In the genomic region with DNA sequence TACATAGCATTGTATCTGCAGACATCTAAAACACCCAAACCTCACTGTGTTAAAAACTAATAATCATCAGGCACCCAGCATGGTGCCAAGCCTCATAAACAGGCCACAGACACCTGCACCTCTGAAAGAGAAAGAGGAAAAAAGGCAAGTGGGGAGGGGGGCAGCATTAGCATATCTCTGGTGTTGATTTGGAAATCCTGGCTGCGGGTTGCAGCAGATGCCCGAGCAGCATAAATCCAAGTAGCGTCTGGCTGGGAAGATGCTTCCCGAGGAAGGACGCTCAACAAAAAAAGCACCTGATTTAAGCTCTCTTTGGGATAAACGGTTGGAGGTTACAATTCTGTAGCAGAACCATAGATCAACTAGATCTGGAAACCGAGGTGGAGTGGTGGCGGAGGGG, we compare ENCODE assay signal across 15 mouse cellular contexts.
DNase-seq lines count a peak whose midpoint lies in the region; ATAC-seq lines count a peak whose summit lies in the region.
"Had no signal": no experiment of that assay in that cellular context is flagged by ENCODE, and none has a peak within 500 bp of the region (broad histone marks: within the 10 kb centered on the region; RNA-seq: fewer than 3 reads in every experiment).

No protein-coding gene starts in this region.

- H3K27ac ChIP-seq in forebrain, embryonic 11.5 days (ENCODE audit: low read depth, low read length), result no peak overlapping the region
- H3K27ac ChIP-seq in forebrain, embryonic 10.5 days, result no peak overlapping the region
- H3K27ac ChIP-seq in midbrain, embryonic 12.5 days (replicated peaks), result no peak overlapping the region
- no peak overlapping the region for H3K27ac ChIP-seq in midbrain, embryonic 11.5 days (ENCODE audit: low read depth, low read length)
- H3K27ac ChIP-seq in hindbrain, embryonic 16.5 days (ENCODE audit: low read depth, low read length), result no peak overlapping the region
- peak overlapping the region; percentile 10 for H3K27ac ChIP-seq in neural tube, embryonic 14.5 days (ENCODE audit: low read depth, low read length)

- H3K27me3 ChIP-seq in forebrain, embryonic 11.5 days (ENCODE audit: control insufficient read depth, insufficient read depth, low read length), result no peaks in the 10 kb centered on the region
- H3K27me3 ChIP-seq in forebrain, embryonic 10.5 days (ENCODE audit: poor library complexity, severe bottlenecking), result no peaks in the 10 kb centered on the region
- H3K27me3 ChIP-seq in midbrain, embryonic 12.5 days, result no peaks in the 10 kb centered on the region
- H3K27me3 ChIP-seq in midbrain, embryonic 11.5 days (ENCODE audit: control insufficient read depth, insufficient read depth, low read length), result no peaks in the 10 kb centered on the region
- no peaks in the 10 kb centered on the region for H3K27me3 ChIP-seq in hindbrain, embryonic 16.5 days (replicated peaks; ENCODE audit: control insufficient read depth, insufficient read depth, low read length)
- no peaks in the 10 kb centered on the region for H3K27me3 ChIP-seq in neural tube, embryonic 14.5 days (ENCODE audit: control insufficient read depth, insufficient read depth, low read length)

- H3K4me3 ChIP-seq in forebrain, embryonic 11.5 days (ENCODE audit: low read depth, low read length), result no peak overlapping the region
- no peak overlapping the region for H3K4me3 ChIP-seq in forebrain, embryonic 10.5 days
- H3K4me3 ChIP-seq in midbrain, embryonic 12.5 days, result no peak overlapping the region
- H3K4me3 ChIP-seq in midbrain, embryonic 11.5 days (ENCODE audit: low read depth, low read length), result no peak overlapping the region
- H3K4me3 ChIP-seq in hindbrain, embryonic 16.5 days (ENCODE audit: low read length), result no peak overlapping the region
- no peak overlapping the region for H3K4me3 ChIP-seq in neural tube, embryonic 14.5 days (ENCODE audit: low read depth, low read length)

- no peak overlapping the region for H3K9ac ChIP-seq in forebrain, embryonic 11.5 days (ENCODE audit: low read length)
- H3K9ac ChIP-seq in midbrain, embryonic 12.5 days (replicated peaks), result no peak overlapping the region
- no peak overlapping the region for H3K9ac ChIP-seq in midbrain, embryonic 11.5 days (ENCODE audit: low read length)
- H3K9ac ChIP-seq in hindbrain, embryonic 16.5 days (ENCODE audit: low read depth, low read length), result no peak overlapping the region
- H3K9ac ChIP-seq in neural tube, embryonic 14.5 days (replicated peaks; ENCODE audit: low read depth, low read length), result no peak overlapping the region

- 25% methylated on average over 8 of the region's 8 CpGs for WGBS in forebrain, embryonic 11.5 days
- WGBS in forebrain, embryonic 10.5 days, result 31% methylated on average over 8 of the region's 8 CpGs
- WGBS in midbrain, embryonic 12.5 days, result 27% methylated on average over 8 of the region's 8 CpGs
- WGBS in midbrain, embryonic 11.5 days, result 34% methylated on average over 8 of the region's 8 CpGs
- WGBS in hindbrain, embryonic 16.5 days, result 19% methylated on average over 8 of the region's 8 CpGs
- 10% methylated on average over 8 of the region's 8 CpGs for WGBS in neural tube, embryonic 14.5 days

- no peak for ATAC-seq in forebrain, embryonic 11.5 days (replicated peaks; ENCODE audit: low FRiP score)
- ATAC-seq in midbrain, embryonic 12.5 days (ENCODE audit: low FRiP score, low read depth), result no peak
- no peak for ATAC-seq in midbrain, embryonic 11.5 days (ENCODE audit: low FRiP score)
- peak; percentile 24; the same call in 1 of the 2 replicates for ATAC-seq in hindbrain, embryonic 16.5 days
- ATAC-seq in neural tube, embryonic 14.5 days (ENCODE audit: low read depth), result peak; percentile 39; the same call in 1 of the 2 replicates
- ATAC-seq: intestine, embryonic 16.5 days had no signal

- no peak overlapping the region for H3K4me2 ChIP-seq in forebrain, embryonic 11.5 days (ENCODE audit: low read depth, low read length, severe bottlenecking)
- H3K4me2 ChIP-seq in midbrain, embryonic 12.5 days (replicated peaks), result 0 out of 2 replicates have a peak overlapping the region, but pooled peaks have one; percentile 6
- H3K4me2 ChIP-seq in midbrain, embryonic 11.5 days, result no peak overlapping the region
- no peak overlapping the region for H3K4me2 ChIP-seq in hindbrain, embryonic 16.5 days (ENCODE audit: low read length)
- H3K4me2 ChIP-seq in neural tube, embryonic 14.5 days (ENCODE audit: low read depth, low read length), result 0 out of 2 replicates have a peak overlapping the region, but pooled peaks have one; percentile 3

- intact Hi-C loops in left cerebral cortex, postnatal 36 days (cut with DNase I), result no loop called here

- peaks cover 2% of the 10 kb centered on the region; the same call in 1 of the 2 replicates for H3K9me3 ChIP-seq in forebrain, embryonic 11.5 days (ENCODE audit: control insufficient read depth, low read length)
- H3K9me3 ChIP-seq in forebrain, embryonic 10.5 days, result peaks cover 5% of the 10 kb centered on the region; the same call in 1 of the 2 replicates
- no peaks in the 10 kb centered on the region for H3K9me3 ChIP-seq in midbrain, embryonic 12.5 days
- H3K9me3 ChIP-seq in midbrain, embryonic 11.5 days (ENCODE audit: control insufficient read depth, low read length), result no peaks in the 10 kb centered on the region
- no peaks in the 10 kb centered on the region for H3K9me3 ChIP-seq in hindbrain, embryonic 16.5 days (ENCODE audit: control insufficient read depth, low read length)
- H3K9me3 ChIP-seq in neural tube, embryonic 14.5 days (ENCODE audit: control insufficient read depth, low read length), result no peaks in the 10 kb centered on the region

- H3K36me3 ChIP-seq in forebrain, embryonic 11.5 days (ENCODE audit: control insufficient read depth, insufficient read depth, low read length), result no peaks in the 10 kb centered on the region
- no peaks in the 10 kb centered on the region for H3K36me3 ChIP-seq in forebrain, embryonic 10.5 days (replicated peaks)
- no peaks in the 10 kb centered on the region for H3K36me3 ChIP-seq in midbrain, embryonic 12.5 days
- H3K36me3 ChIP-seq in midbrain, embryonic 11.5 days (ENCODE audit: control insufficient read depth, insufficient read depth, low read length), result no peaks in the 10 kb centered on the region
- no peaks in the 10 kb centered on the region for H3K36me3 ChIP-seq in hindbrain, embryonic 16.5 days (ENCODE audit: control insufficient read depth, insufficient read depth, low read length)
- H3K36me3 ChIP-seq in neural tube, embryonic 14.5 days (ENCODE audit: control insufficient read depth, insufficient read depth, low read length), result no peaks in the 10 kb centered on the region

- no peaks in the 10 kb centered on the region; the same call in 1 of the 2 replicates for H3K4me1 ChIP-seq in forebrain, embryonic 11.5 days (replicated peaks; ENCODE audit: control insufficient read depth, insufficient read depth, low read length)
- H3K4me1 ChIP-seq in forebrain, embryonic 10.5 days, result peaks cover 28% of the 10 kb centered on the region
- peaks cover 15% of the 10 kb centered on the region; the same call in 1 of the 2 replicates for H3K4me1 ChIP-seq in midbrain, embryonic 12.5 days
- no peaks in the 10 kb centered on the region for H3K4me1 ChIP-seq in midbrain, embryonic 11.5 days (ENCODE audit: control insufficient read depth, insufficient read depth, low read length)
- H3K4me1 ChIP-seq in hindbrain, embryonic 16.5 days (ENCODE audit: control insufficient read depth, insufficient read depth, low read depth, low read length), result peaks cover 5% of the 10 kb centered on the region
- H3K4me1 ChIP-seq in neural tube, embryonic 14.5 days (ENCODE audit: control insufficient read depth, insufficient read depth, low read length), result peaks cover 21% of the 10 kb centered on the region

- DNase-seq in forebrain, embryonic 11.5 days (ENCODE audit: low spot score), result peak; percentile 29
- no peak for DNase-seq in forebrain, embryonic 10.5 days (ENCODE audit: extremely low spot score, low spot score)
- no peak for DNase-seq in midbrain, embryonic 11.5 days (ENCODE audit: low spot score, missing footprints)
- DNase-seq in left cerebral cortex, postnatal 36 days (ENCODE audit: low spot score in 2 of 2), result no peak
- DNase-seq in thymus, adult 18-20 months, result no peak
- DNase-seq: cerebellum, adult 18-20 months; heart, postnatal 10 days; kidney, postnatal 36 days; lung, adult 18-20 months; right cerebral cortex, postnatal 25 days; thymus, postnatal 25 days had no signal

Comparison
In these comparisons a context has a peak if more than half of its experiments do, and no peak if none do; other contexts are left out.
1. H3K4me2 ChIP-seq: peak in midbrain, embryonic 12.5 days (single experiment) and neural tube, embryonic 14.5 days (single experiment); none in forebrain, embryonic 11.5 days (single experiment), midbrain, embryonic 11.5 days (single experiment) and hindbrain, embryonic 16.5 days (single experiment).
2. ATAC-seq: peak in hindbrain, embryonic 16.5 days (single experiment) and neural tube, embryonic 14.5 days (single experiment); none in forebrain, embryonic 11.5 days (single experiment), midbrain, embryonic 12.5 days (single experiment) and midbrain, embryonic 11.5 days (single experiment).